In genomic region chr4:86857113-86858069, GRCm38 (mm10) we compare ENCODE assay signal across 8 mouse cellular contexts. TPM values are rescaled to one million over a fixed set of nuclear protein-coding genes. Genes with fewer than 3 reads are reported as not detected.
DNase-seq lines count a peak whose midpoint lies in the region; ATAC-seq and TF ChIP-seq lines count a peak whose summit lies in the region.

TSS of gene Rps6 (minus strand) at chr4:86857412.

- intact Hi-C loops in heart, postnatal 10 days (cut with DNase I) = loop anchor here (1.0 to 10.0 kb wide), 2 partner anchors 17 to 283 kb away; partner anchors contain the start of genes Acer2 and Rraga

- H3K27ac ChIP-seq in forebrain, embryonic 13.5 days = peak within 1 kb of the TSS; percentile 96
- H3K27ac ChIP-seq in liver, postnatal 0 days (ENCODE audit: low read depth) = peak within 1 kb of the TSS; percentile 97
- H3K27ac ChIP-seq in neural tube, embryonic 14.5 days (ENCODE audit: low read depth, low read length) = peak within 1 kb of the TSS; percentile 95

- H3K9me3 ChIP-seq in E14TG2a.4 (ENCODE audit: low read length) = no peaks in the 10 kb centered on the region
- H3K9me3 ChIP-seq in forebrain, embryonic 13.5 days (replicated peaks) = no peaks in the 10 kb centered on the region
- H3K9me3 ChIP-seq in liver, postnatal 0 days (ENCODE audit: low read length) = no peaks in the 10 kb centered on the region
- no peaks in the 10 kb centered on the region for H3K9me3 ChIP-seq in neural tube, embryonic 14.5 days (ENCODE audit: control insufficient read depth, low read length)

- H3K27me3 ChIP-seq in E14TG2a.4 (ENCODE audit: insufficient read depth, low read length) = no peaks in the 10 kb centered on the region
- H3K27me3 ChIP-seq in forebrain, embryonic 13.5 days = no peaks in the 10 kb centered on the region
- H3K27me3 ChIP-seq in liver, postnatal 0 days (ENCODE audit: insufficient read depth, low read length) = no peaks in the 10 kb centered on the region
- H3K27me3 ChIP-seq in neural tube, embryonic 14.5 days (ENCODE audit: control insufficient read depth, insufficient read depth, low read length) = 0 out of 2 replicates have a peak, but pooled peaks cover 2% of the 10 kb centered on the region

- H3K4me2 ChIP-seq in forebrain, embryonic 13.5 days = peak within 1 kb of the TSS; percentile 80
- peak within 1 kb of the TSS; percentile 89 for H3K4me2 ChIP-seq in liver, postnatal 0 days (ENCODE audit: low read depth, low read length)
- peak within 1 kb of the TSS; percentile 78 for H3K4me2 ChIP-seq in neural tube, embryonic 14.5 days (ENCODE audit: low read depth, low read length)

- peaks cover 24% of the 10 kb centered on the region for H3K4me1 ChIP-seq in E14TG2a.4 (replicated peaks; ENCODE audit: low read depth, low read length)
- H3K4me1 ChIP-seq in forebrain, embryonic 13.5 days = peaks cover 16% of the 10 kb centered on the region
- H3K4me1 ChIP-seq in liver, postnatal 0 days (ENCODE audit: insufficient read depth) = peaks cover 10% of the 10 kb centered on the region
- H3K4me1 ChIP-seq in neural tube, embryonic 14.5 days (ENCODE audit: control insufficient read depth, insufficient read depth, low read length) = peaks cover 14% of the 10 kb centered on the region

- peaks cover 43% of the 10 kb centered on the region for H3K36me3 ChIP-seq in E14TG2a.4 (ENCODE audit: insufficient read depth, low read length)
- H3K36me3 ChIP-seq in forebrain, embryonic 13.5 days (ENCODE audit: poor library complexity, severe bottlenecking) = peaks cover 32% of the 10 kb centered on the region
- H3K36me3 ChIP-seq in liver, postnatal 0 days (replicated peaks; ENCODE audit: insufficient read depth, low read length) = peaks cover 27% of the 10 kb centered on the region
- H3K36me3 ChIP-seq in neural tube, embryonic 14.5 days (ENCODE audit: control insufficient read depth, insufficient read depth, low read length) = peaks cover 25% of the 10 kb centered on the region

- H3K4me3 ChIP-seq in E14TG2a.4 (replicated peaks; ENCODE audit: low read length) = peak within 1 kb of the TSS; percentile 93
- H3K4me3 ChIP-seq in forebrain, embryonic 13.5 days = peak within 1 kb of the TSS; percentile 95
- H3K4me3 ChIP-seq in liver, postnatal 0 days (ENCODE audit: low read depth, low read length) = peak within 1 kb of the TSS; percentile 71
- H3K4me3 ChIP-seq in neural tube, embryonic 14.5 days (ENCODE audit: low read depth, low read length) = peak within 1 kb of the TSS; percentile 96

- peak; percentile 95 for DNase-seq in c-Kit-positive CD71-positive TER-119-positive erythroid progenitor cells, embryonic 14.5 days (ENCODE audit: low spot score)
- DNase-seq in heart, postnatal 10 days = peak; percentile 97
- DNase-seq in large intestine, adult 2 months (ENCODE audit: low read depth, low spot score) = peak; percentile 99
- peak; percentile 95 for DNase-seq in liver, postnatal 0 days
- peak; percentile 93 for DNase-seq in testis, postnatal 10 days (ENCODE audit: low spot score)

- TF ChIP-seq CTCF in E14TG2a.4 (conservative IDR thresholded peaks at IDR 0.05; ENCODE audit: low read length) = no peak
- TF ChIP-seq CTCF in liver, postnatal 0 days (IDR thresholded peaks at IDR 0.05; ENCODE audit: low read depth) = peak; percentile 18; the same call in 1 of the 2 replicates

- WGBS in forebrain, embryonic 13.5 days = under 1% methylated on average over 68 of the region's 68 CpGs
- WGBS in large intestine, adult 2 months = under 1% methylated on average over 68 of the region's 68 CpGs
- WGBS in liver, postnatal 0 days (ENCODE audit: insufficient replicate concordance) = under 1% methylated on average over 64 of the region's 68 CpGs
- under 1% methylated on average over 68 of the region's 68 CpGs for WGBS in neural tube, embryonic 14.5 days

- ATAC-seq in forebrain, embryonic 13.5 days = peak; percentile 99
- ATAC-seq in liver, postnatal 0 days = peak; percentile 98
- ATAC-seq in neural tube, embryonic 14.5 days (ENCODE audit: low read depth) = peak; percentile 99

- peak; percentile 89 for TF ChIP-seq EP300 in liver, postnatal 0 days (IDR thresholded peaks at IDR 0.05; ENCODE audit: low read depth)

- peak within 1 kb of the TSS; percentile 100 for H3K9ac ChIP-seq in forebrain, embryonic 13.5 days
- H3K9ac ChIP-seq in liver, postnatal 0 days (replicated peaks) = peak within 1 kb of the TSS; percentile 90
- peak within 1 kb of the TSS; percentile 100 for H3K9ac ChIP-seq in neural tube, embryonic 14.5 days (replicated peaks; ENCODE audit: low read depth, low read length)

RNA-seq across cellular contexts. Expression of gene Rps6, which starts in this region (rescaled TPM):
- polyA plus RNA-seq in forebrain, embryonic 13.5 days (2015; fragmentation: Nextera tagmentation; extraction: Ambion mirVana) = 497 and 551 TPM in 2 replicates
- total RNA-seq in heart, postnatal 10 days (2021) = 100 to 1,000 TPM; 592 to 638 TPM
- 481 and 590 TPM in 2 replicates for polyA plus RNA-seq in large intestine, adult 2 months (2012; rRNA removed)
- 455 and 469 TPM in 2 replicates for polyA plus RNA-seq in liver, postnatal 0 days (2015; fragmentation: Nextera tagmentation; extraction: Ambion mirVana)
- polyA plus RNA-seq in neural tube, embryonic 14.5 days (2014; fragmentation: Nextera tagmentation; extraction: Ambion mirVana) = 373 and 376 TPM in 2 replicates

Comparison
In these comparisons a context has a peak if more than half of its experiments do, and no peak if none do; other contexts are left out.
1. Peak in every context shown above with its lines: DNase-seq, ATAC-seq, H3K4me3 ChIP-seq and H3K27ac ChIP-seq.